Mouse (Mus musculus): Measurements from ENCODE around the gene Snx17. TPM values are rescaled to one million over a fixed set of nuclear protein-coding genes. Genes with fewer than 3 reads are reported as not detected.

The Snx17 gene
- 100 to 1,000 TPM; 111 to 171 TPM for polyA plus RNA-seq (2017; shearing (Covaris generic))

DNA sequence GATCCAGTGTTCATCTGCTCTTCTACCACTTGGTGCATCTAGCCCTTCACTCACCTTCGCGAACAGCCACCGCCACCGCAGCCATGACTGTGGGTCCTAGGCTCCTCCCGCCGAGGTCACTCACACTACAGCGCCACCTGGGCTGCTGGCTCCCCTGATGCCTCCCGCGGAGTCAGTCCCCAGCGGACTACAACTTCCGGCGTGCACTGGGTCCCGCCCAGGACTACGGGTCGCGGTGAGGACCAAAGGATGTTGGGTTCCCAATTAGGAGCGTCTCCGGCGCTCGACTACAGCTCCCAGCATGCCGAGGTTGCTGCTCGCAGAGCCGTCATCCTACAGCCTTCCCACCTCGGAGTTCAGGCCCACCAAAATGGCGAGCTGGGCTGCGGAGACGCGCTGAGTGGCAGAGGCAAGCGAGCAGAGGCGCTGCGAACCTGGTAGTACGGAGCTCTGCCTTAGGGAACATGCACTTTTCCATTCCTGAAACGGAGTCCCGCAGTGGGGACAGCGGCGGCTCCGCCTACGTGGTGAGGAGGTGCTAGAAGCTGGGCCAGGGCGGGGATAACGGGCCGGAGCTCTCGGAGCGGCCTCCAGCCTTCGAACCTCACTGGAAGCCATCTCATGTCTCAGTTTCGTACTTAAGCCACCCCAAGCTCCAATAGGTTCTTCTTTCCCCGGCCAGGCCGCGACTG lies at the start of gene Snx17, which contains the start of gene Eif2b4:
Gene Snx17 (plus strand): TSS at position 289 of the 692 bp plus-strand sequence.
Gene Eif2b4 (minus strand): TSS at position 492 of the 692 bp plus-strand sequence.
- peak; percentile 93 for ATAC-seq

DNA sequence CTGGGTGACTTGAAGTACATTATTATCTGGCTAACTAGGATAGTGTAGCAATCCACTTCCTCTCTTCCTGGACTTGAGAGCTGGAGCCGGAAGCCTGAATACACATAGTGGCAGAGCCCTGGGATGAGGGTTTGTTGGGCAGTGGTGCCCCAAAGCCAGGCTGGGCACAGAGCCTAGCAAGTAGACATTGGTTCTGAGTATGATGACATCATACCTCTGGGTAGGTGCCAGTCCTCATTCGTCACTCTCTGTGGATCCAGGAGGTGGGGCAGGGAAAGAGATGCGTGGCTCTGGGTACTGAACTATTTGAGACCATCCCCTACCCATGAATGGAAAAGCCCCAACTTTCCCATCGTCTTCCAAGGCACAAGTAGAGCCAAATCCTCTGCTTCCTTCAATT lies 43.2 kb upstream of the Snx17 start:
- no peak for ATAC-seq

DNA sequence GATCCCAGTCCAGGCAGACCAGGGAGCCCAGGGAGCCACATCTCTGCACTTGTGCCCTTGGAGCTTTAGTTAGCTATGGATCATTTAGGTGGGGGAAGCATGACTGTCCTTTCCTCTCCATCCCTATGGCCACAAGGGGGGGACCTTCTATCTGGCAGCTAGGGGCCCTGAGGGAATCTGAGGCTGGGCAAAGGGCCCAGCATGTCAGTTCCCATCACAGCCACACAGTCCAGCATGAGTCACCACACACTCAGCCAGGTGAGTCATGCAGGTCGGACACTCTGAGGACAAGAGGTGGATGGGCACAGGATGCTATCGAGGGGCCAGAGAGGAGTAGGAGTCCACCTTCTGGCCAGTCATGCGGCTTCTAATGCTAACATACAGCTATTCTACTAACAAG lies 41.3 kb upstream of the Snx17 start:
- no peak for ATAC-seq

- ATAC-seq: no peak
Observed at GRCm38 (mm10) chr5:31153516-31154151, 39.4 kb upstream of the Snx17 start.

GRCm38 (mm10) chr5:31154152-31154553 lies 38.9 kb upstream of the Snx17 start, which contains the start of gene Mpv17:
Gene Mpv17 (minus strand): TSS chr5:31154251.
- ATAC-seq: peak; percentile 95

GRCm38 (mm10) chr5:31162462-31162861 lies 30.6 kb upstream of the Snx17 start:
- no peak for ATAC-seq

GRCm38 (mm10) chr5:31164878-31165277 lies 28.1 kb upstream of the Snx17 start:
- no peak for ATAC-seq

DNA sequence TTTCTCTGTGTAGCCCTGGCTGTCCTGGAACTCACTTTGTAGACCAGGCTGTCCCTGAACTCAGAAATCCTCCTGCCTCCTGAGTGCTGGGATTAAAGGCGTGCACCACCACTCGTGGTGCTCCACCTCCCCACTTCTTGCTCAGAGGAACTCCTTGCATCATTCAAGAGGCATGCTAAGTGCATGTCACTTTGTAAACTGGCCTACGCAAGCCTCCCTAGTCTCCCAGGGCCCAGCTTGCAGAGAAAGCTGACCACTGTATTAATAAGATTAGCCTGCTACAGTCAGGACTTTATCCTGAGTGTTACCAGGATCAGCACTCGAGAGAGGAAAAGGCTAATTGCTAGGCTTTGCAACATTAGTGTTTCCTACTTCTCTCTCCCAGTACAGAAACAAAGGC lies 24.4 kb upstream of the Snx17 start:
- no peak for ATAC-seq

GRCm38 (mm10) chr5:31179301-31179765 lies 13.7 kb upstream of the Snx17 start:
- ATAC-seq: peak; percentile 27

GRCm38 (mm10) chr5:31179766-31180630 lies 13.0 kb upstream of the Snx17 start, which contains the start of the genes Gm29609 and Gtf3c2:
Gene Gm29609 (minus strand): TSS chr5:31179911.
Gene Gtf3c2 (minus strand): TSS chr5:31180144.
- peak; percentile 94 for ATAC-seq

GRCm38 (mm10) chr5:31181183-31181770 lies 11.8 kb upstream of the Snx17 start:
- ATAC-seq: no peak

GRCm38 (mm10) chr5:31183678-31184077 lies 9.3 kb upstream of the Snx17 start:
- ATAC-seq: no peak

DNA sequence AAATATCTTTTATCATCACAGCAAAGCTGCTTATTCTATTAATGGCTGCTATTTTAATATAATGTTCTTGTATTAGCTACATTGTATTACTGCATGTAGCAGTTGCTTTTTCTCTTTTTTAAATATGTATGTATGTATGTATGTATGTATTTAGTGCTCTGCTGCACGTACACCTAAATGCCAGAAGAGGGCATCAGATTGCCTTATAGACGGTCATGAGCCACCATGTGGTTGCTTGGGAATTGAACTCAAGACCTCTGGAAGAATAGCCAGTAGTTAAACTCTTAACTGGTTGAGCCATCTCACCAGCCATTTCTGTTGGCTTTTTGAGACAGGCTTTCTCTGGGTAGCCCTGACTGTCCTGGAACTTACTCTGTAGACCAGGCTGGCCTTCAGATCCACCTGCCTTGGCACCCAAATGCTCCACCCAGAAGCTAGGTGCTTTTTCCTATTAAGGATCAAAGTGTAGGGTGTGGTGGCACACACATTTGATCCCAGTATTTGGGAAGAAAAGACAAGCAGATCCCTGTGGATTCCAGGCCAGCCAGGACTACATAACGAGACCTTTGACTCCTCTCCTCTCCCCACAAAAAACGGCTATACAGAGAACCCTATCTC lies 4.7 kb upstream of the Snx17 start:
- ATAC-seq: no peak

- ATAC-seq: no peak
Observed at GRCm38 (mm10) chr5:31190201-31190600, 2.8 kb upstream of the Snx17 start.

DNA sequence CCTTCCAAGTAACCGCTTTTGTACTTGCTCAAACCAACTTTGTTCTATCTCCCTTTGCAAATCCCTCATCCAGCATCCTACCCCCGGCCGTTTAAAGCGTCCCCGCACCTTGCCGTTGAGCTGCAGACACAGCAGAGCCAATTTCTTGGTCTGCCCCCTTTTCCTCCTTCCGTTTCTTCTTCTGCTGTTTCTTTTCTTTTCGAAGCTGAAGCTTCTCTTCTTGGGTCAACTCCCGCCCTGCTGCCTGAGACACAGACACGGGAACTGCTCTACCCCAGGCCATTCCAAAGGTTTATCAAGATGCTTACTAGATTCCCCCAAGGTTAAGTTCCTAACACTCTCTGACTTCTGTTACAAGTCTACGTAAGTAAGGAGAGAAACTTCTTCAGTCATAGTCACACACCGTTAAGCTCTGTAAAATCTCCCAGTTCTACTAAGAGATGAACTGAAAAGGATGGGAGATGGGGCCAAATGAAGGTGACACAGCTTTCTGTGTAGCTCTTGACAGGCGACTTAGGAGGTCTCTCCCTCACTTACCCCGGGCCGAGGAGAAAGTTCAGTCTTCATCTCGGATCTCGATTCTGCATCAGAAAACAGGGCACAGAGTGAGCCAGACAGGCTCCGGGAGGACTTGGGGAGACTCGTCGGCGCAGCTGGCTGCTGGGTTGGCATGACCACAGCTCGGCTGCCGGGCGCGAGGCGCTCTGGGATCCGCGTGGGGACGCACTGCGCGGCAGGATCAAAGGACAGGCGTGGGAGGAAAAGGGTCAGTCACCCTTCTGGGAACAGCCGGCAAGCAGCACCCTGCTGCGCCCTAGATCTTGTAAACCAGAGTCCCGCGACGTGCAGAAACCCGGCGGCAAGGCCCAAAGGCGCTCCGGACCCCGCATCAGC lies 735 bp upstream of the Snx17 start:
- no peak for ATAC-seq

GRCm38 (mm10) chr5:31193631-31194281 lies 729 bp downstream of the Snx17 start:
- no peak for ATAC-seq

DNA sequence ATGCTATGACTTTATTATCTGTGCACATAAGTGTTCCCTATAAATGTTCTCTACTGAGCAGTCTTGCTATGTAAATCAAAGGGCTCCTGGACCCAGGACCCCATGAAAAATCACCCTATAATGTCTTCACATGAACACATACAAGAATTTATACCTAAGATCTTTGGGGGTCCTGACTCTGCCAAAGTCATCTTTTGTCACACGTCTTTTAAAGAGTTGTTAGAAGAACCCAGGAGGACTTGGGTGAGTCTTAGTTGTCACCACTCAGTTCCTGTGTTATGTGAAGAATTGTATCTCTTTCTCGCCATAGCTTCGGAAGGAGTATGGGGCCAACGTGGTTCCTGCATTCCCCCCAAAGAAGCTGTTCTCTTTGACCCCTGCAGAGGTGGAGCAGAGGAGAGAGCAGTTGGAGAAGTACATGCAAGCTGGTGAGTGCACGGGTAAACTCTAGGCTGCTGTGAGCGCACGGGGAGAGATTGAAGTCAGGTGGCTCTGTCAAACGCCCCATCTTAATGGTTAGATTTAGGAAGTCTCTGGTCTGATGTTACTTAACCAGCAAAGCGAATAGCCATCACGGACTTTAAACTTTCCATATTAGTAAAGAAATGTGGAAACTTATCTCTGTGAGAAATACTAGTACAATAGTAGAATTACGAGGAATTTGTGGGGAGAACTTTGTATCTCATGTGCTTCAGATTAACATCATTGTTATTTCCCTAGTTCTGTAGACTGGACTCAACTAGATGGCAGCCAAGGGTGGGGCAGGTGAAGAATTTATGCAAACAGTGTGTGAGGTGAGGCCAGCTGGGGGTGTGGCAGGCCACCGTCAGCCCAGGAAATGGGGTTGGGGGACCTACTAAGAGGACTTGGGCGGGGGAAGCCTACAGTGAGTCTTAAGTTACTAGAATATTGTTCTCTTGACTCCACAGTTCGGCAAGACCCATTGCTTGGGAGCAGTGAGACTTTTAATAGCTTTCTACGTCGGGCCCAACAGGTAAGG lies 1.8 kb downstream of the Snx17 start:
- ATAC-seq: no peak

- ATAC-seq: no peak
Observed at GRCm38 (mm10) chr5:31195671-31196070, 2.6 kb downstream of the Snx17 start.

DNA sequence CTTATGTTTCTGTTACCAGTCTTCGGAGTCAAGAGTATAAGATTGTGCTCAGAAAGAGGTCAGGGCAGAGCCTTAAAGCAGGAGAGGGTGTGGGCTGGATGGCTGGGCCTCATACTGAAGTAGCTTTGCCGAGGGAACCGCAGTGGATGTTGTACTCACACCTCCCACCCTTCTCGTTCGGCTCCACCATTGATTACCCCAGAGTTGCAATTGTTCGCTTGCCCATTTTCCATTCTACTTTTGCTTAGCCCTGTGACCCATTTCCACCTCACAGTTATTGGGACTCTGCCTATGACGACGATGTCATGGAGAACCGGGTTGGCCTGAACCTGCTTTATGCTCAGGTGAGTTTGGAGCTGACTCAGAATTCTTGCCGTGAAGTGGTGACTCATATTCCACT lies 3.2 kb downstream of the Snx17 start:
- ATAC-seq: no peak
